Mouse (Mus musculus) heart, adult 8-10 months (tissue): ENCODE measurements around the gene Anxa5. TPM values are rescaled to one million over a fixed set of nuclear protein-coding genes. Genes with fewer than 3 reads are reported as not detected.

Source experiments
- DNase-seq: peaks from one replicate; pipeline ENCODE4 v3.0.0; 2022; ENCODE audit warnings: low spot score
- total RNA-seq, 4 experiments: library from RNA; stranded (reverse); gene quantifications; 2 replicates each; pipeline ENCODE4 v1.2.4; 2022

Gene Anxa5
- total RNA-seq, 4 experiments from 2014 or later = 107 to 114 (median 108) TPM

DNA sequence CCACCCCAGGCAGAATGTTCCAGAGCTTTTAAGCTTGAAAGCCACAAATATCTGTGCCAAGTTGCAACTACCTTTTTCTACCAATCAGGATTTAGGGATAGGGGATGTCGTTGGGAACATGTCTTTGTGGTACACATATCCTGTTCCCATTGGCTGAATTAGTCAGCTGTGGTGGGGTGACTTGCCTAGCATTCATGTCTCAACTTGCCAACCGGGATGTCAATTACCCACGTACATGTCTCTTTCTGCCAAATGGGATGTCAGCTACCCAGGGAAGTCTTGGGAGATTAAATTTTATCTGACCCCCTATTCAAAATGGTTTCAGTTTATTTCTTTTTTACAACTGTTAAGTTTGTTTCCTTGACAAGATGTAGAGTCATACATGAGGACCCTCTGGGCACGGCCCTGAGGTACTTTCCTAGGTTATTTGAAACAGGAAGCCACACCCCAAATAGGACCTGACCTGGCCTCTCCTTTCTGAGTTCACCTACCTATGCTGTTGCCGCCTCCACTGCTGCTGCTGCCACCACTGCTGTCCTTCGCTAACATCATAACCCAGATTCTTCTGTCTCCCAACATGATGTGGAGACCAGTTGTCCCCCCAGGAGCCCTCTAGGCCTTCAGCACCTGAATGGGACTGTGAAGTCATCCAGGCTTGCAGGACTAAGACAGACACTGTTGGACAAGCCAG lies 13.3 kb upstream of the Anxa5 start:
- no peak for DNase-seq

DNA sequence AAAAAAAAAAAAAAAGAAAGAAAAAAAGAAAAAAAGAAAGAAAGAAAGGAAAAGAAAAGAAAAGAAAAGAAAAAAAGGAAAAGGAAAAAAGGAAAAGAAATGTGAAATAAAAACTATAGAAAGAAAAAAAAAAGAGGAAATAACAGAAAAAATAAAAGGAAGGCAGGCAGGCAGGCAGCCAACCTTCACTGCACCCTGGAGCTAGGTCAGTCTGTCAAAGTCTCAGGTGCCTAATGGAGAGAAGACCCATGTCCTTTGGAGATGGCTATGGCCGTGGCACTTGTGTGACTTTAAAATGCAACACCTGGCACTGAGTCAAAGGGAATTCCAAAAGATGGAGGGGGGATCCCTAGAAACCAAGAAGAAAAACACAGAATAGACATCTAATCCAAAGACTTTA lies 12.7 kb upstream of the Anxa5 start:
- DNase-seq = no peak

DNA sequence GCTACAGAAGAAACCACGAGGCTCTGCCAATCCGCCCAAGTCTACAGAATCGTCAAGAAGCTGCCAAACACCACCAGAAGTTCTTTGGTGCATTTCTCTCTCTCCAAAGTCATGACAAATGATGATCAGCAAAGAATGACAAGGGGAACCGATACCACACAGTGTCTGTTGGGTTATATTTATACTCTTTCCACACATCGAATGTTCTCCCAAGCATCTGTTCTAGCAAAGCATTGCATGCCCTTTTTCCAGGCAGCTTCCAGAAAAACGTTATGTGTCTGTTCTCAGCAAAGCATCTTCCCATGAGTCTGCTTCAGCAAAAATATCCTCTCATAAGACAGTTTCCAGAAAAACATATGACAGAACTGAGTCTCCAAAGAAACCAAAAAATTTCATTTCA lies 11.2 kb upstream of the Anxa5 start:
- no peak for DNase-seq

DNA sequence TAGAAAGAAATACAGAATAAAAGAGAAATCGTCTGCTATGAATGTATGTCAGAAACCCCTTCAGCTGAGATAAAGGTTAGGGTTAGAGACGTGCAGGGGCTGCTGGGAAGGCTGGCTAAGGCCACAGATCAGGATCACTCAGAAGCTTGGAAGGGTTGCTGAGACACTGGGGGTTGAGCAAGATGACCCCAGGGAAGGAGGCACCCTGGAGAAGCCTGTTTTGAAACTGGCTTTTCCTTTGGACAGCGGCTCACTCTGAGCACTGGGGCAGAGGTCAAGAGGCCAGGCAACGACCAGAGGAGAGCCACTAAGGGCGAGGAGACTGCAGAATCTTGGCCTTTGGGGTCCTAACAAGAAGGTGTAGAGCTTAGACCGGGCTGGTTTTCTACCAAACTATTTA lies 10.5 kb upstream of the Anxa5 start:
- no peak for DNase-seq

DNA sequence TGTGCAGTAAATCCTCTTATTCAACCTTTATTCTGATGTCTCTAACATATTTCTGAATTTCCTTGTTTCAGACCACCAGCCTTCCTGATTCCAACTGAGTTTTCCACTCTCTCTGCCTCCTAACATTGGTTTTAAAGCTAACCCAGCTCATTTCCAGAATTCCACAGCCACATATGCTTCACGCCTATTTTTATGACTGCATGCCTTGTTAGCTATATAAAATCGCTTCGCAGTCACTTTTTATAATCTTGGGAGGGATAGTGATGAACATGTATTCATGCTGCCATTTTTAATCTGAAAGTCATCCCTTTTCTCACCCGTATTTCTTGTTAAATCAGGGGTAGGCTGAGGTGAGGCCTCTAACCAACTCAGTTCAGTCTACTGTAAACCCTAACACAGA lies 8.6 kb upstream of the Anxa5 start:
- no peak for DNase-seq

DNA sequence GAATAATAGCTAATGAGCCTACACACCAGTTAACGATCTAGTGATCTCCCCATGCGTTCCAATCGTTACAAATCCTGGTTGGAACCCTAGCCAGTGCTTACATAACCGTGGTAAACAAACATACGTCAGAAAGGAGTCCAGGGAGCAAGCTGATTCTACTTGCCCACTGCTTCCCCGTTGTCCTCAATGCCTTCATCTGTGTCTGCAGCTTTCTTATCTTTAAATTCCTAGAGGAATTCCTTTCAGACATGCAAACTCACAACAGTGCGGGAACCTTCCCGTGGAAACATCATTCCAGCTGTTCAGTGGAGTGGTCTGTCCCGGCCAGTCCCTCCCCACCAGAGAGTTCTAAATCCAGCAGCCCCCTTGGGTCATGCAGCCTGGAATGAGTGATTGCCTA lies 7.2 kb upstream of the Anxa5 start:
- DNase-seq = no peak

DNA sequence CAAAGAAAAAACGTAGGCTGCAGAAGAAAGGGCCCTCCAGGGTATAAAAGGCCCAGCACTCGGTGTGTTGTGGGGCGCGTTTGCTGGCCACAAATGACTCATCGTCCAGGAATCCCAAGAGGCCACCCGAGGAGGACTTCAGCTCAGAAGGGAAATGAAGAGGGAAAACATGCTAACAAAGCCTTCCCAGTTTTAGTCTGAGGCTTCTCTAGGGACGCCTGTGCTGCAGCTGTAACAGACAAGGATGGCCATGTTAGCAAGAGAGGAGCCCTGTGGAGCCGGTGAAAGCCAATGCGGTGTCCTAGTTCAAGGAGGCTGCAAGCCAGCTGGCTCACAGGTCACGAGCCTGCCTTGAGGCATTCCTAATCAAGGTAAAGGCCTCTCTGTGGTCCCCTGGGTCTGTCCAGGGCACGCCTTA lies 6.1 kb upstream of the Anxa5 start:
- peak; percentile 80 for DNase-seq

DNA sequence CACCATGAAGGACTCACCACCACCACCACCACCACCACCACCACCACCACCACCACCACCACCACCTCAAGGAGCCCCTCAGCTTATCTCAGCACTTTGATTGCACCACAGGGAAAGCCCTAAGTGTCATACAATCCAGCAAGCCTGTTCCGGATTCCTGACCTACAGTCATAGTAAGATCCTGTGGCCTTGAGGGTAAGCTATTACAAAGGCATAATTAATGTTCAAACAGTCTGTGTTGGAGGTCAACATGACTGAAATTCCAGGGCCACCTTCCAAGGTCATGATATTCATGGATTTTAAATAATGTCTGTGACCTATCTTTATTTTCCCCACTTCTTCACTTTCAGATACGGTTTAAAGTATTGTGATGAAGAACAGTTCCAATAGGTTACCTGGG lies 4.8 kb upstream of the Anxa5 start:
- DNase-seq = no peak

DNA sequence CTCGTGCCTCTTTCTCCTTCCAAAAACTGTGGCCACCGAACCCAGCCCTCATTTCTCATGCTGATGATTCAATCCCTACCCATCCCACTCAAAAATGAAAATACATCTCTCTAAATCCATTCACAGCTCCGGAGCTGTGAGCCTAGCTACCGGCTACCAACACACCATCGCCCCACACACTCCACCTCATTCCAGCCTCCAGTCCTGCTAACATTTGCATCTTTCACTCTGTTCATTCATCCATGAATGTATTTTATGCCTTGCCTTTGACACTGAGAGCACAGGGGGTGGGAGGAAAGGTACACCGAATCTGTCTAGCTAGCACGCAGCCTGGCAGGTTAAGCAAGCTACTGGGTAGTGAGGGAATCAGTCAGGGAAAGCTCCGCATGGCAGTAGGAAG lies 3.1 kb upstream of the Anxa5 start:
- DNase-seq = no peak

DNA sequence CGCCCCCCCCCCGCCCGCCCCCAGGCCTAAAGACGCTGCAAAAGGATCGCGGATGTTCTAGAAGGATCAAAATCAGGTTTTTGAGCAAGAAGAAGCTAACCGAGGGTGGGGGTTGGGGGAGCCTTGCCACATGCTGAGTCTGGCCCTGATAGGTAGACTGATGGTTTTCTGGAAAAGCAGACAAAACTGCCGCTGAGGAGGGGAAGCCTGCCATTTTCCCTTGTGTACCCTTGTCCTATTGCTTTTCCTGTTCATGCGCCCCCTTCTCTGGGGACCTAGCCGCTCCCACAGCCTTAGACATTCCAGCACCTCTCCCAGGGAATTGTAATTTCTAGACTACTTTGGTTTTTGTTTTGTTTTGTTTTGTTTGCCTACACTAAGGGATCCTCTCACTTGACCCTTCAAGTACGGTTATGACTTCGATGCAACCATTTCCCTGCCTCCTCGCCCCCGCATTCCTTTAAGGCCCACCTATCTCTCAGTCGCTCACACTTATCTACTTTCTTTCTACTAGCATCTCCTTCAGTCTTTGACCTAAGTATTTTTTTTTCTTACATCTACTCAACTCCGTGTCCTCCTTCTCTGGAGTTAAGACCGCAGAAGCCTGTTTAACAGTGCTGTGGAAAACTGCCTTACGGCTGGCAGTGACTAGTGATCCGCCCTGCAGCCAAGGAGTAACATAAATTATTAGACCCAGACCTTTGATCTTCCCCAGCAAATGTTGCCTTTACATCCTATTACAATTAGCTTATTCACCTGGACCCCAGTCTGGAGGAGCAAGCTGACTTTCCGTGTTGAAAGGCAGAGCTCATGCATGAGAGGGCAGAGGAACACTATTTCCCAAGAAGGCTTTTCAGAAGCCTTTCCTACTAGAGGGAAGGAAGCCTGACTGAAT lies 814 bp upstream of the Anxa5 start:
- DNase-seq = no peak

DNA sequence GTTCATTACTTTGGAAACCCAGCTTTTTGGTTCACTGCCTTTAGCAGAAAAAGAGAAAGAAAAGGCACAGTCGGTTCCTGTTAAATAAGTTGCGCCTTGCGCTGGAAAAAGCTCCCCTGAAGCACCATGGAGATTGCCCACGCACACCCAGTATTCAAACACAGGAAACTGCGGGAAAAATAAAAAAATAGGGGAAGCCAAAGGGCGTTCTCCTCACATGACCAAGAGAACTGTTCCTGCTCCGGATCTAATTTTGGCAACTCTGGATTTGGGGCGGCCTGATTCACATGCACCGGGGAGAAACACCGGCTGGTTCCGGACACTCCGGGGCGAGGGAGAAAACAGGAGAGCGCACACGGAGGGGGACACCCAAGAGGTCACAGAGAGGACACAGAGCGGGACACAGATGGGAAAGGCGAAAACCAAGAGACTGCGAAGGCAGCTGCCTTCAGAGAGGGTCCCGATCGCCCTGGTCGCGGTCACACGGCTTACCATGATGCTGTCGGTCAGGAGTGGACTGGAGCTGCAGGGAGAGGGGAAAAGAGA lies 683 bp downstream of the Anxa5 start:
- peak; percentile 83 for DNase-seq

DNA sequence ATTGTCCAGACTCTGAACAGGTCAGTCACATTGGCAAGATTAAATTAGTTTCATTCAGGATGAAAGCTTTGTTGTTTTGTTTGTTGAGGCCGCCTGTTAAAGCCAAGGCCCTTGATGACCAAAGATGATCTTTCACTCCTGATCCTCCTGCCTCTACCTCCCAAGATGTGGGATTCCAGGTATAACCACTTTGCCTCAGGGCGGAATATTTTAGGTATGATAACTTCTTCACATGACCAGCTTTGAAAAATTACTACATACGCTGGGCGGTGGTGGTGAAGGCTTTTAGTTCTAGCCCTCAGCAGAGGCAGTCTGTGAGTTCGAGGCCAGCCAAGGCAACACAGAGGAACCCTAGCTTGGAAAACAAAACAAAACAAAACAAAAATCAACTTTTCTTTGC lies 1.3 kb downstream of the Anxa5 start:
- no peak for DNase-seq

DNA sequence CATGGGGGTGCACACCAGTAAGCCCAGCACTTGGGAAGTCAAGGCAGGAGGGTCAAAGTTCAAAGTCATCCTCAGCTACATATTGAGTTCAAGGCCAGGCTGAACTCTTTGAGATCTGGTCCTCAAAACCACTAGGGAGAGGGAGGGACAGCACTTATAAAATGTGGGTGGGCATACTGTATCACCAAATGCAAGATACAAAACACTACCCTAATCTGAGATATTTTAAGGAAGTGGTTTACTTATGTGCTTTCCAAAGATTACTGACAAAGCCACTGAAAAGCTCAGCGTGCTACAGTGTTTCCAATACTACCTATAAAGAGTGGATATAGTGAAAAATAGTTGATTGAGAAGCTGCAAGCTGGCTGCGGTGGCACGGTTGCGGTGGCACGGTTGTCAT lies 2.5 kb downstream of the Anxa5 start:
- DNase-seq = no peak

DNA sequence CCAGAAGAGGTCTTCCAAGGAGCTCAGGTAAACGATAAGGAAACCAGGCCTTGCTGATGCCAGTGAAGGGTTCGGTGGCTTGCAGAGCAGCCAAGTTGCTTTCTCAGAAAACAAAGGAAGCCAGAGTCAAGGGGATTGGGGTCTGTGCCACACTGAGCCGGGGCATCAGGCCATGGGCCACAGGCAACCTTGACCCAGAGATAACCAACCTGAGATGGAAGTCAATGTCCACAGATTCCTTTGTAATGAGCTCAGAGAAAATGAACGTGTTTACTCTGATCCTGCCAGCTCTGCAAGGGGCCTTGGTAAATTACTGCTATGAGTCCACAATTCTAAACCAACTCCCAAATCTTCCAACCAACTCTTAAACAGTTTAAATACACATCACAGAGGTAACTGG lies 3.8 kb downstream of the Anxa5 start:
- no peak for DNase-seq

DNA sequence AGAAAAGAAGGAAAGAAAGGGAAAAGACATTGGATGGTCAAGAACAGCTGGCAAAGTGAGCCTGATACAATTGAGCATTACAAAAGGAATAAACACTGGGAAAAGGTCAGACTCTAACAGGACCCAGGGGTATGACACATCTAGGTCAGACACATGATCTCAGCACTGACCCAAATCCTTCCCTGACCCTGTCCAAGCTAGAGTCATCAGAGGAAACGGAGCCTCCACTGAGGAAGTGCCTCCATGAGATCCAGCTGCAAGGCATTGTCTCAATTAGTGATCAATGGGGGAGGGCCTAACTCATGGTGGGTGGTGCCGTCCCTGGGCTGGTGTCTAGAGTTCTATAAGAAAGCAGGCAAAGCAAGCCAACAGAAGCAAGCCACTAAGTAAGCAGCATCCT lies 6.8 kb downstream of the Anxa5 start:
- DNase-seq = peak; percentile 61

DNA sequence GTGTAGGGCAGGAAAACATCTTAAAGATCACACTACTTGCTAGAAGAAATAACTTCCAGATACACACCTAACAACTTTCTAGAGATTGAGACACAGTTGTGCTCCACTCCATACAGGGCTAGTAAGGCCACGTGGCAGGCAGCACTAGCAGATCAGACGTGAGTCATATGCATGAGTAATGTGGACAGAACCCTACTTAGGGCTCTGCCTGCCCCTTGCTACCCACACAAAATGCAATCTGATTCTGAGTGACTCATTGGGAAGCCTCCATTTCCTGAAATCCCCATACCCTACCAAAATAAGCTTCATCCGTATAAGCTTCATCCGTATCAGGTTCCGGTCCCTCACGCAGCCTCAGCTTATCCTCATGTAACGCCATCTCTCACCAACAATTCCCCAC lies 8.1 kb downstream of the Anxa5 start:
- DNase-seq = no peak

DNA sequence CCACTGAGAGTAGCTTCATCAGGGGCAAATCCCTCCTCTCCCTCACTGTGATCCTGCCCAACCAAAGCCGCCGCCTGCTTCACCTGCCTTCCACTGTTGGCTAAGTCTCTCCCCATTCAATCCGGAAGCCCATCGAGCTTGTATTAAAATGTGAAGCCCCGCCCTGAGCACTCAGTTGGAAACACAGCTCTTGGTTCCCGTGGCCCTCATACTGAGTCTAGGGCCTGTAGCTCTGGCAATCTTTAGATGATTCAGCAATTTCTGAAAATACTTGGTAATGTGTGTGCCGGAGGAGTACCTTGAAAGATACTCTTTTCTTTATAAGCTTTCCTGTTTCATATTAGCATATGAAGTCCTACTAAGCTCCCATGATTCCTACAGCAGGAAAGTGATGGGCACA lies 10.2 kb downstream of the Anxa5 start:
- DNase-seq = no peak

DNA sequence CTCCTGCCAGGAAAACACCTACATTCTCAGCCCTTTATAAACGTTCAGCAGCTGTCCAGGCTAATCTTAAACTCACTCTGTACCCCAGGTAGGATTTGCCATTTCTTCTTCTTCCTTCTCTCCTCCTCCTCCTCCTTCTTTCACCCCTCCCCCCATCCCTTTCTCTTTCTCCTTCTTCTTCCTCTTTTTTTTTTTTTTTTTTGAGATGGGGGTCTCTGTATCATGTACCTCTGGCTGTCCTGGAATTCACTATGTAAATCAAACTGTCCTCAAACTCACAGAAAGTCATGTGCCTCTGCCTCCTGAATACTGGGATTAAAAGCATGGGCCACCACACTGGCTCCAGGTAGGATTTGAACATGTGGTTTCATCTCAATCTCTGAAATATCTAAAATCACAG lies 13.3 kb downstream of the Anxa5 start:
- no peak for DNase-seq

DNA sequence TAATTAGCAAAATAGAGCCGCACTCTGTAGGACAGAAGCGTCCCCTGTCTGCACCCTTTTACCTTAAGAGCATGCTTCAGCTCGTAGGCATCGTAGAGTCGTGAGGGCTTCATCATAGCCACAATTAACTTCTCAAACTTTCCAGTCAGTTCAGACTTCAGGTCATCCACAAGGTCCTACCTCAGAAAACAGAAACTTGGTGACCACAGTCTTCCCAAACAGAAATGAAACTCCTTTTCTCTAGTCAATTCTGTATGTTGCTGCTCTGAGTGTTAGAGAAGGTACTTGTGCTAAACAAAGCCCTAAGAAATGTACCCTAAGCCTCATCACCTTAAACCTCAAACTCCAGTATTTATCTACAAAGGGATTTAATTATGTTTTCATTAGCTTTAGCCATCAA lies 13.9 kb downstream of the Anxa5 start:
- DNase-seq = no peak

DNA sequence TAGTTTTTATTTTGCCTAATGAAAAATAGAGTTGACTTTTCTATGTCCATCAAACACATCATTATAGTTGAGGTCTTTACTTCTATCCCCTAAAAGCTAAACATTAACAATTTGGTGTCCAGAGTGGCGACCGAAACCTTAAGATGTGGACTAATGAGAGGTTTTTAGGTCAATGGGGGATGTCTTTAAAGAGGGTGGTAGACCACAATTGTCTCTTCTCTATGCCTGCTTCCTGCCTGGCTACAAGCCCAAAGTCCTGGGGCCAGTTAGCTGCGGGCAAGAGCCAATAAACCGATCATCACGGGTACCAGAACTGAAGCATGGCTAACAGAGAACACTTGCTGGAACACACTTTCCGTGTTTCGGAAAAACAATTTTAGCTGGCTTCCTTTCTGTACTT lies 15.0 kb downstream of the Anxa5 start:
- no peak for DNase-seq

DNA sequence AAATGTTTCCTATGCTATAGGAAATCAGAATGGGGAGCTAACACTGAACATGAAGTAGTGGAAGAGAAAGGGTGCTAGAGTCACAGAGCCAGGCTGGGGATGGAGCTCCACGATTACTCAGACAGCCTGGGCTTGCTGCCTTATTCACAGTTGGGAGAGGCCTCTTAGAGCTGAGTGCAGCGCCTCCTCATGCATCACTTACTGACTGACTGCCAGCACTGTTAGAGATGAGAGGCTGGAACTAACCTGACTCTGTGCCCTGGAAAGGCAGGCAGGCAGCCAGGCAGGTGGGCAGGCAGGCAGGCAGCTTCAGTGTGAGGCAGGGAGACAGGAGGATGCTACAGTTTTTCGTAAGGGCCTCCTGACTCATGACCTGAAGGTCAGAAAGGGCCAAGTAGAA lies 20.1 kb downstream of the Anxa5 start:
- no peak for DNase-seq

DNA sequence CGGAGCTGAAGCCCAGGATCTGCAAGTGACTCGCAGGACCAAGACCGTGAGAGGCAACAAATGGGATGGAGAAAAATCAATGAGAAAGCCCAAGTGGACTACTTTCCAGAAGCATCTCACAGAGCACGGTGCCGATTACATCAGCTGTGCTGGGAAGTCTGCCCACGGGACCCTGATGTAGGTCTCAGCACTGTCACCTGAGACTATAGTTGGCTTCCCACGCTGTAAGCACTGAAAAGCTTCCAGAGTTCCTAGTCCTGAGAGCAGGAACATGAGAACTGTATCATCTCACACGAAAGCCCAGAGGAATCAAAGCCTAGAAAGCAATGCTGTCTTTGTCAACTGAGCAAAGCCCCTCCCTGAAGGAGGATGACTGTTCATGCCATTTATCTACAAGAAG lies 20.6 kb downstream of the Anxa5 start:
- no peak for DNase-seq

DNA sequence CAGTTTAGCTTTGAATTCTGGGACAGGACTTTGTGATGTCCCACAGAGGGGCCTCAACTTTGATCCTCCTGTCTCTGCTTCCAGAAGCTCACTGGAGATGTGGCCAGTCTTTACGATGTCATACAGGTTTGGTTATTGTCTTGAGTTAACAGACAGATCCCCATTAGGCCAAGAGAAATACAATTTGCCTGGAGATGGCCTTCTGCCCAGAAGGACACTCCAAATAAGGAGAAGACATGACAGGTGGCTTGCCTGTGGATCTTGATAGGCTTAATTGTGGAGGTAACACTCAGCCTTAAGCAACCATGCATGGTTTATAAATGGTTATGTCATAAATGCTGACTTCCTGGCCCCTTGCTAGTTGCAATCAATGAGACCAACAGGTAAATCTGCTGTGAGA lies 23.2 kb downstream of the Anxa5 start:
- no peak for DNase-seq
